Mouse (Mus musculus) MEL (cell line): Measurements from ENCODE around the gene Grin3b. TPM values are rescaled to one million over a fixed set of nuclear protein-coding genes. Genes with fewer than 3 reads are reported as not detected.
A peak's percentile ranks its signal among the peaks of the same experiment; 100 is the strongest.

ENCODE experiments used
- DNase-seq: peaks from one replicate; pipeline ENCODE4 v3.0.0; 2011; ENCODE audit warnings: low read depth, low spot score
- H3K27ac ChIP-seq: 2 replicates; pipeline ENCODE4 v1.5.1; 2012; ENCODE audit warnings: low read depth, mild to moderate bottlenecking, control low read depth, low read length, moderate library complexity; ENCODE audit not compliant: control insufficient read depth
- H3K27me3 ChIP-seq, 2 experiments: fragments of 150-350 bp in 1 of 2; sonication (generic) in 1 of 2; 2 replicates each; pipeline ENCODE4 v1.6.1; 2012; ENCODE audit warnings: low read length in 2 of 2, mild to moderate bottlenecking in 2 of 2, improper control_type of control experiment in 1 of 2, moderate library complexity in 1 of 2; ENCODE audit not compliant: insufficient read depth in 2 of 2, control insufficient read depth in 1 of 2
- H3K36me3 ChIP-seq, 2 experiments: 2 replicates each; pipeline ENCODE4 v1.6.1; 2012 to 2014; ENCODE audit warnings: low read length in 2 of 2, improper control_type of control experiment in 1 of 2, inconsistent platforms in 1 of 2, mild to moderate bottlenecking in 1 of 2; ENCODE audit not compliant: insufficient read depth in 2 of 2, control insufficient read depth in 1 of 2
- H3K4me1 ChIP-seq, 2 experiments: fragments of 150-350 bp in 1 of 2; sonication (generic) in 1 of 2; 2 replicates each; pipeline ENCODE4 v1.6.1; 2012; ENCODE audit warnings: low read length in 2 of 2, improper control_type of control experiment in 1 of 2, mild to moderate bottlenecking in 1 of 2; ENCODE audit not compliant: insufficient read depth in 2 of 2, control insufficient read depth in 1 of 2
- H3K4me3 ChIP-seq, 2 experiments: fragments of 150-350 bp in 1 of 2; sonication (generic) in 1 of 2; 2 replicates each; pipeline ENCODE4 v1.5.1; 2012; ENCODE audit warnings: low read depth in 2 of 2, low read length in 2 of 2, mild to moderate bottlenecking in 2 of 2, moderate library complexity in 2 of 2, control low read depth in 1 of 2, improper control_type of control experiment in 1 of 2; ENCODE audit not compliant: control insufficient read depth in 1 of 2, insufficient read depth in 1 of 2
- H3K79me2 ChIP-seq: 2 replicates; pipeline ENCODE4 v1.6.1; 2012; ENCODE audit warnings: mild to moderate bottlenecking, low read length, moderate library complexity; ENCODE audit not compliant: control insufficient read depth, poor library complexity, insufficient read depth
- H3K9ac ChIP-seq: 2 replicates; pipeline ENCODE4 v1.6.1; 2012; ENCODE audit warnings: low read depth, mild to moderate bottlenecking, control low read depth, low read length, moderate library complexity; ENCODE audit not compliant: control insufficient read depth, poor library complexity, severe bottlenecking
- H3K9me3 ChIP-seq: fragments of 150-350 bp; sonication (generic); replicated peaks from 2 replicates; pipeline ENCODE4 v1.6.1; 2012; ENCODE audit warnings: mild to moderate bottlenecking, low read length, improper control_type of control experiment, moderate library complexity; ENCODE audit not compliant: insufficient read depth
- BHLHE40 ChIP-seq: IDR thresholded peaks from 2 replicates; pipeline ENCODE4 v1.6.1; 2012; ENCODE audit warnings: low read depth, mild to moderate bottlenecking, inconsistent platforms, low read length, improper control_type of control experiment, borderline replicate concordance
- CHD1 ChIP-seq: IDR thresholded peaks from 2 replicates; pipeline ENCODE4 v1.6.1; 2012; ENCODE audit warnings: low read depth, mild to moderate bottlenecking, inconsistent platforms, low read length, improper control_type of control experiment
- CTCF ChIP-seq, 3 experiments: IDR thresholded peaks in 2 of 3; conservative IDR thresholded peaks in 1 of 3; 2 replicates each; pipeline ENCODE4 v1.5.1; 2011 to 2012; ENCODE audit warnings: low read length in 3 of 3, low read depth in 2 of 3, mild to moderate bottlenecking in 2 of 3, improper control_type of control experiment in 1 of 3, inconsistent platforms in 1 of 3, mixed read lengths in 1 of 3, moderate library complexity in 1 of 3; ENCODE audit not compliant: control insufficient read depth in 1 of 3, insufficient read depth in 1 of 3, poor library complexity in 1 of 3, severe bottlenecking in 1 of 3
- ELF1 ChIP-seq: IDR thresholded peaks from 2 replicates; pipeline ENCODE4 v1.6.1; 2014; ENCODE audit warnings: low read depth, mild to moderate bottlenecking, inconsistent platforms, low read length, improper control_type of control experiment, moderate library complexity
- GABPA ChIP-seq: IDR thresholded peaks from 2 replicates; pipeline ENCODE4 v1.6.1; 2012; ENCODE audit warnings: low read depth, mild to moderate bottlenecking, inconsistent platforms, low read length, improper control_type of control experiment, moderate library complexity
- HCFC1 ChIP-seq: IDR thresholded peaks from 2 replicates; pipeline ENCODE4 v1.6.1; 2012; ENCODE audit warnings: low read depth, mild to moderate bottlenecking, inconsistent platforms, low read length, improper control_type of control experiment, moderate library complexity
- MEF2A ChIP-seq: IDR thresholded peaks from 2 replicates; pipeline ENCODE4 v1.6.1; 2014; ENCODE audit warnings: low read depth, mild to moderate bottlenecking, inconsistent platforms, low read length, improper control_type of control experiment; ENCODE audit not compliant: poor library complexity, insufficient replicate concordance, severe bottlenecking; ENCODE audit errors: extremely low read depth
- MXI1 ChIP-seq: IDR thresholded peaks from 2 replicates; pipeline ENCODE4 v1.6.1; 2011; ENCODE audit warnings: mild to moderate bottlenecking, low read depth, low read length, improper control_type of control experiment
- MYB ChIP-seq: IDR thresholded peaks from 2 replicates; pipeline ENCODE4 v1.6.1; 2011; ENCODE audit warnings: mild to moderate bottlenecking, low read depth, low read length, improper control_type of control experiment
- MYC ChIP-seq: IDR thresholded peaks from 2 replicates; pipeline ENCODE4 v1.6.1; 2011; ENCODE audit warnings: low read depth, mild to moderate bottlenecking, low read length, improper control_type of control experiment, moderate library complexity
- POLR2AphosphoS2 ChIP-seq: IDR thresholded peaks from 2 replicates; pipeline ENCODE4 v1.6.1; 2011; ENCODE audit warnings: low read length, improper control_type of control experiment
- POLR2AphosphoS5 ChIP-seq: IDR thresholded peaks from 2 replicates; pipeline ENCODE4 v1.6.1; 2012; ENCODE audit warnings: low read depth, borderline replicate concordance, mild to moderate bottlenecking, inconsistent platforms, low read length, moderate library complexity, mixed read lengths
- RAD21 ChIP-seq: IDR thresholded peaks from 2 replicates; pipeline ENCODE4 v1.6.1; 2011; ENCODE audit warnings: mild to moderate bottlenecking, low read depth, low read length, improper control_type of control experiment
- RCOR1 ChIP-seq: IDR thresholded peaks from 2 replicates; pipeline ENCODE4 v1.6.1; 2012; ENCODE audit warnings: low read depth, mild to moderate bottlenecking, inconsistent platforms, low read length, improper control_type of control experiment
- SMC3 ChIP-seq: IDR thresholded peaks from 2 replicates; pipeline ENCODE4 v1.6.1; 2011; ENCODE audit warnings: low read depth, low read length, improper control_type of control experiment
- TCF12 ChIP-seq: IDR thresholded peaks from 2 replicates; pipeline ENCODE4 v1.6.1; 2014; ENCODE audit warnings: low read depth, mild to moderate bottlenecking, inconsistent platforms, low read length, improper control_type of control experiment, moderate library complexity
- USF1 ChIP-seq: IDR thresholded peaks from 2 replicates; pipeline ENCODE4 v1.6.1; 2014; ENCODE audit warnings: low read depth, mild to moderate bottlenecking, inconsistent platforms, low read length, improper control_type of control experiment, moderate library complexity
- ZNF384 ChIP-seq: IDR thresholded peaks from 2 replicates; pipeline ENCODE4 v1.6.1; 2012; ENCODE audit warnings: low read depth, mild to moderate bottlenecking, inconsistent platforms, low read length, improper control_type of control experiment
- polyA plus RNA-seq, 2 experiments: library from polyadenylated mRNA; stranded (reverse) in 1 of 2; unstranded in 1 of 2; fragments of >175 nt in 1 of 2; fragments of >200 nt in 1 of 2; gene quantifications; 2 replicates each; pipeline versions ENCODE4 v1.2.1 to v1.2.4; 2012; ENCODE audit warnings: low replicate concordance in 2 of 2, low read depth in 1 of 2; ENCODE audit not compliant: insufficient read length in 2 of 2, insufficient read depth in 1 of 2, missing spikeins in 1 of 2
- total RNA-seq: library from RNA; depleted of rRNA; stranded (reverse); fragments of 300-350 nt; gene quantifications from 2 replicates; pipeline ENCODE4 v1.2.3, GENCODE M21; 2012

The Grin3b gene
- total and polyA plus RNA-seq, 3 experiments = 0.42 to 1.1 TPM; not detected in 1

GRCm38 (mm10) chr10:79974668-79975067 lies 4.2 kb downstream of the Grin3b start:
- H3K36me3 ChIP-seq = no peaks in the 10 kb centered on the region; a peak in 1 of 4 replicates
- H3K9me3 ChIP-seq = no peaks in the 10 kb centered on the region
- peaks cover under 1% of the 10 kb centered on the region; the same call in 1 of the 2 replicates for H3K79me2 ChIP-seq
- H3K27ac ChIP-seq = no peak overlapping the region
- H3K4me3 ChIP-seq = no peak overlapping the region
- no peak for TF ChIP-seq MXI1
- TF ChIP-seq ZNF384 = no peak
- no peak for TF ChIP-seq RAD21
- no peak for TF ChIP-seq MYB
- no peak for TF ChIP-seq RCOR1
- no peak for TF ChIP-seq CTCF (IDR thresholded peaks at IDR 0.05 in 2 of 3, conservative IDR thresholded peaks at IDR 0.05 in 1 of 3; ENCODE audit: control insufficient read depth in 1 of 3, insufficient read depth in 1 of 3, low read depth in 2 of 3, low read length in 3 of 3, poor library complexity in 1 of 3, severe bottlenecking in 1 of 3)
- TF ChIP-seq HCFC1 = no peak
- TF ChIP-seq MYC = no peak
- TF ChIP-seq CHD1 = no peak
- H3K27me3 ChIP-seq = no peaks in the 10 kb centered on the region
- no peak overlapping the region for H3K9ac ChIP-seq
- no peaks in the 10 kb centered on the region for H3K4me1 ChIP-seq
- peak; percentile 61 for DNase-seq

GRCm38 (mm10) chr10:79976071-79976721 lies 5.7 kb downstream of the Grin3b start:
- Histone ChIP-seq H3K9me3 (no peaks in the 10 kb centered on the region), H3K79me2 (peaks cover 9% of the 10 kb centered on the region; the same call in 1 of the 2 replicates), H3K36me3 (no peaks in the 10 kb centered on the region; a peak in 1 of 4 replicates), H3K9ac (no peak overlapping the region), H3K27ac (no peak overlapping the region), H3K4me3 (no peak overlapping the region), H3K4me1 (no peaks in the 10 kb centered on the region), H3K27me3 (no peaks in the 10 kb centered on the region)
- TF ChIP-seq TCF12 = no peak
- TF ChIP-seq ELF1 = no peak
- no peak for TF ChIP-seq BHLHE40
- no peak for TF ChIP-seq USF1
- TF ChIP-seq MYB = no peak
- no peak for TF ChIP-seq MEF2A
- no peak for TF ChIP-seq POLR2AphosphoS5
- no peak for TF ChIP-seq POLR2AphosphoS2
- no peak for TF ChIP-seq RAD21
- TF ChIP-seq SMC3 = no peak
- TF ChIP-seq MYC = no peak
- TF ChIP-seq GABPA = no peak
- no peak for DNase-seq
